Mouse (Mus musculus): ENCODE measurements around the gene Mcm10.

The Mcm10 gene

GRCm38 (mm10) chr2:5033546-5034420 is 21.2 kb upstream of the Mcm10 start:
- no peak for DNase-seq (ENCODE audit: low read depth in 1 of 2, low spot score in 2 of 2)

GRCm38 (mm10) chr2:5032665-5033064 is 20.1 kb upstream of the Mcm10 start:
- DNase-seq (ENCODE audit: low read depth in 1 of 2, low spot score in 2 of 2): no peak

- DNase-seq (ENCODE audit: low read depth in 1 of 2, low spot score in 2 of 2): no peak
Observed at GRCm38 (mm10) chr2:5031215-5031614, 18.6 kb upstream of the Mcm10 start.

- DNase-seq (ENCODE audit: low read depth in 1 of 2, low spot score in 2 of 2): no peak
Observed at GRCm38 (mm10) chr2:5029808-5030207, 17.2 kb upstream of the Mcm10 start.

GRCm38 (mm10) chr2:5028047-5028446 is 15.5 kb upstream of the Mcm10 start:
- no peak for DNase-seq (ENCODE audit: low read depth in 1 of 2, low spot score in 2 of 2)

GRCm38 (mm10) chr2:5027057-5027456 is 14.5 kb upstream of the Mcm10 start:
- no peak for DNase-seq (ENCODE audit: low read depth in 1 of 2, low spot score in 2 of 2)

GRCm38 (mm10) chr2:5025162-5025733 is 12.7 kb upstream of the Mcm10 start:
- no peak for DNase-seq (ENCODE audit: low read depth in 1 of 2, low spot score in 2 of 2)

- DNase-seq (ENCODE audit: low read depth in 1 of 2, low spot score in 2 of 2): no peak
Observed at GRCm38 (mm10) chr2:5023699-5024399, 11.3 kb upstream of the Mcm10 start.

- no peak for DNase-seq (ENCODE audit: low read depth in 1 of 2, low spot score in 2 of 2)
Observed at GRCm38 (mm10) chr2:5023275-5023674, 10.7 kb upstream of the Mcm10 start.

- DNase-seq (ENCODE audit: low read depth in 1 of 2, low spot score in 2 of 2): no peak
Observed at GRCm38 (mm10) chr2:5019708-5020107, 7.1 kb upstream of the Mcm10 start.

- DNase-seq (ENCODE audit: low read depth in 1 of 2, low spot score in 2 of 2): no peak
Observed at GRCm38 (mm10) chr2:5016922-5017321, 4.3 kb upstream of the Mcm10 start.

GRCm38 (mm10) chr2:5015527-5015926 is 2.9 kb upstream of the Mcm10 start:
- no peak for DNase-seq (ENCODE audit: low read depth in 1 of 2, low spot score in 2 of 2)

GRCm38 (mm10) chr2:5014616-5015015 is 2.0 kb upstream of the Mcm10 start:
- peak; percentile 4 to 7 for DNase-seq (ENCODE audit: low read depth in 1 of 2, low spot score in 2 of 2)

- DNase-seq (ENCODE audit: low read depth in 1 of 2, low spot score in 2 of 2): no peak
Observed at GRCm38 (mm10) chr2:5011898-5012490, 597 bp downstream of the Mcm10 start.

- DNase-seq (ENCODE audit: low read depth in 1 of 2, low spot score in 2 of 2): no peak
Observed at GRCm38 (mm10) chr2:5007107-5007506, 5.5 kb downstream of the Mcm10 start.

- no peak for DNase-seq (ENCODE audit: low read depth in 1 of 2, low spot score in 2 of 2)
Observed at GRCm38 (mm10) chr2:5001266-5001665, 11.3 kb downstream of the Mcm10 start.

- no peak for DNase-seq (ENCODE audit: low read depth in 1 of 2, low spot score in 2 of 2)
Observed at GRCm38 (mm10) chr2:4998905-4999304, 13.7 kb downstream of the Mcm10 start.

GRCm38 (mm10) chr2:4996421-4996824 is 16.2 kb downstream of the Mcm10 start:
- no peak for DNase-seq (ENCODE audit: low read depth in 1 of 2, low spot score in 2 of 2)

- no peak for DNase-seq (ENCODE audit: low read depth in 1 of 2, low spot score in 2 of 2)
Observed at GRCm38 (mm10) chr2:4995646-4996045, 16.9 kb downstream of the Mcm10 start.

- no peak for DNase-seq (ENCODE audit: low read depth in 1 of 2, low spot score in 2 of 2)
Observed at GRCm38 (mm10) chr2:4994436-4994835, 18.2 kb downstream of the Mcm10 start.

GRCm38 (mm10) chr2:4993584-4993983 is 19.0 kb downstream of the Mcm10 start:
- no peak for DNase-seq (ENCODE audit: low read depth in 1 of 2, low spot score in 2 of 2)

Measured in monocyte, adult 2 months (primary cell).